Mouse (Mus musculus): ENCODE results near the gene Bcar1.

- TF ChIP-seq FLI1 (IDR thresholded peaks at IDR 0.05; ENCODE audit: low read length), result no peak
- TF ChIP-seq GATA1 (IDR thresholded peaks at IDR 0.05; ENCODE audit: borderline replicate concordance, low read length), result no peak
Observed at GRCm38 (mm10) chr8:111770958-111771624, 27.5 kb upstream of the Bcar1 start.

All from megakaryocyte, embryonic 14.5 days (primary cell).